Mouse (Mus musculus): ENCODE results near the gene Cetn3. TPM values are rescaled to one million over a fixed set of nuclear protein-coding genes. Genes with fewer than 3 reads are reported as not detected.

Cetn3 gene
- polyA plus RNA-seq, 1 experiment from 2014 or later = 244 TPM

GRCm38 (mm10) chr13:81776217-81776616 lies 6.7 kb upstream of the Cetn3 start:
- no peaks in the 10 kb centered on the region for H3K4me1 ChIP-seq (replicated peaks)
- no peaks in the 10 kb centered on the region for H3K36me3 ChIP-seq
- ATAC-seq (ENCODE audit: low FRiP score) = no peak
- no peaks in the 10 kb centered on the region for H3K9me3 ChIP-seq
- no peak overlapping the region for H3K4me3 ChIP-seq
- no peaks in the 10 kb centered on the region for H3K27me3 ChIP-seq
- H3K4me2 ChIP-seq = no peak overlapping the region
- 78% methylated on average over 3 of the region's 3 CpGs for WGBS
- H3K27ac ChIP-seq = no peak overlapping the region
- H3K9ac ChIP-seq = no peak overlapping the region

- Histone ChIP-seq H3K4me3 (peak overlapping the region; percentile 66), H3K27ac (peak overlapping the region; percentile 99), H3K4me1 (replicated peaks) (peaks cover 22% of the 10 kb centered on the region), H3K9ac (peak overlapping the region; percentile 89), H3K4me2 (peak overlapping the region; percentile 62), H3K27me3 (no peaks in the 10 kb centered on the region), H3K9me3 (no peaks in the 10 kb centered on the region), H3K36me3 (no peaks in the 10 kb centered on the region)
- ATAC-seq (ENCODE audit: low FRiP score) = no peak
- WGBS = 48% methylated on average over 9 of the region's 9 CpGs
These were observed 402 bp upstream of the Cetn3 start for GRCm38 (mm10) chr13:81782475-81782874.

- peak overlapping the region; percentile 99 for H3K27ac ChIP-seq
- H3K4me2 ChIP-seq = peak overlapping the region; percentile 54
- peak; percentile 99 for ATAC-seq (ENCODE audit: low FRiP score)
- H3K4me1 ChIP-seq (replicated peaks) = peaks cover 22% of the 10 kb centered on the region
- peak overlapping the region; percentile 89 for H3K9ac ChIP-seq
- peak overlapping the region; percentile 66 for H3K4me3 ChIP-seq
- H3K36me3 ChIP-seq = peaks cover 9% of the 10 kb centered on the region
- no peaks in the 10 kb centered on the region for H3K27me3 ChIP-seq
- H3K9me3 ChIP-seq = no peaks in the 10 kb centered on the region
- WGBS = under 1% methylated on average over 60 of the region's 62 CpGs
These were observed 797 bp downstream of the Cetn3 start for GRCm38 (mm10) chr13:81783405-81784342.

- H3K36me3 ChIP-seq = peaks cover 25% of the 10 kb centered on the region
- no peak overlapping the region for H3K27ac ChIP-seq
- no peaks in the 10 kb centered on the region for H3K9me3 ChIP-seq
- H3K27me3 ChIP-seq = no peaks in the 10 kb centered on the region
- 69% methylated on average over 11 of the region's 11 CpGs for WGBS
- no peak overlapping the region for H3K4me3 ChIP-seq
- peaks cover 22% of the 10 kb centered on the region for H3K4me1 ChIP-seq (replicated peaks)
- H3K4me2 ChIP-seq = peak overlapping the region; percentile 30
- peak overlapping the region; percentile 56 for H3K9ac ChIP-seq
- no peak for ATAC-seq (ENCODE audit: low FRiP score)
These were observed 3.0 kb downstream of the Cetn3 start for GRCm38 (mm10) chr13:81785766-81786480.

GRCm38 (mm10) chr13:81790160-81790559 lies 7.3 kb downstream of the Cetn3 start:
- Histone ChIP-seq H3K9me3 (no peaks in the 10 kb centered on the region), H3K27ac (no peak overlapping the region), H3K4me1 (replicated peaks) (peaks cover 9% of the 10 kb centered on the region), H3K27me3 (no peaks in the 10 kb centered on the region), H3K4me3 (no peak overlapping the region), H3K4me2 (no peak overlapping the region), H3K9ac (no peak overlapping the region), H3K36me3 (peaks cover 38% of the 10 kb centered on the region)
- 96% methylated on average over 8 of the region's 8 CpGs for WGBS
- no peak for ATAC-seq (ENCODE audit: low FRiP score)

- Histone ChIP-seq H3K4me3 (no peak overlapping the region), H3K27me3 (no peaks in the 10 kb centered on the region), H3K9ac (no peak overlapping the region), H3K27ac (no peak overlapping the region), H3K4me1 (replicated peaks) (no peaks in the 10 kb centered on the region), H3K36me3 (peaks cover 38% of the 10 kb centered on the region), H3K9me3 (no peaks in the 10 kb centered on the region), H3K4me2 (no peak overlapping the region)
- 95% methylated on average over 8 of the region's 8 CpGs for WGBS
- no peak for ATAC-seq (ENCODE audit: low FRiP score)
These were observed 9.0 kb downstream of the Cetn3 start for GRCm38 (mm10) chr13:81791861-81792260.

GRCm38 (mm10) chr13:81793850-81794249 lies 11.0 kb downstream of the Cetn3 start:
- Histone ChIP-seq H3K4me2 (no peak overlapping the region), H3K27ac (no peak overlapping the region), H3K4me1 (replicated peaks) (no peaks in the 10 kb centered on the region), H3K27me3 (no peaks in the 10 kb centered on the region), H3K4me3 (no peak overlapping the region), H3K9me3 (no peaks in the 10 kb centered on the region), H3K9ac (no peak overlapping the region), H3K36me3 (peaks cover 27% of the 10 kb centered on the region)
- 82% methylated on average over 1 of the region's 1 CpGs for WGBS
- ATAC-seq (ENCODE audit: low FRiP score) = no peak

GRCm38 (mm10) chr13:81801121-81801520 lies 18.2 kb downstream of the Cetn3 start:
- no peak overlapping the region for H3K9ac ChIP-seq
- H3K36me3 ChIP-seq = 0 out of 2 replicates have a peak, but pooled peaks cover 3% of the 10 kb centered on the region
- ATAC-seq (ENCODE audit: low FRiP score) = no peak
- H3K4me1 ChIP-seq (replicated peaks) = no peaks in the 10 kb centered on the region
- no peak overlapping the region for H3K4me3 ChIP-seq
- H3K27ac ChIP-seq = no peak overlapping the region
- 46% methylated on average over 3 of the region's 3 CpGs for WGBS
- no peak overlapping the region for H3K4me2 ChIP-seq
- no peaks in the 10 kb centered on the region for H3K27me3 ChIP-seq
- no peaks in the 10 kb centered on the region for H3K9me3 ChIP-seq

GRCm38 (mm10) chr13:81803713-81804112 lies 20.8 kb downstream of the Cetn3 start:
- Histone ChIP-seq H3K4me1 (replicated peaks) (no peaks in the 10 kb centered on the region), H3K36me3 (0 out of 2 replicates have a peak, but pooled peaks cover 3% of the 10 kb centered on the region), H3K4me3 (no peak overlapping the region), H3K9me3 (no peaks in the 10 kb centered on the region), H3K4me2 (no peak overlapping the region), H3K9ac (no peak overlapping the region), H3K27ac (no peak overlapping the region), H3K27me3 (no peaks in the 10 kb centered on the region)
- 93% methylated on average over 4 of the region's 4 CpGs for WGBS
- no peak for ATAC-seq (ENCODE audit: low FRiP score)

GRCm38 (mm10) chr13:81822750-81823149 lies 39.9 kb downstream of the Cetn3 start:
- ATAC-seq (ENCODE audit: low FRiP score) = no peak
- Histone ChIP-seq H3K4me1 (replicated peaks) (0 out of 2 replicates have a peak, but pooled peaks cover 3% of the 10 kb centered on the region), H3K9ac (no peak overlapping the region), H3K36me3 (no peaks in the 10 kb centered on the region), H3K27me3 (no peaks in the 10 kb centered on the region), H3K27ac (no peak overlapping the region), H3K4me2 (no peak overlapping the region), H3K9me3 (no peaks in the 10 kb centered on the region), H3K4me3 (no peak overlapping the region)

- H3K27me3 ChIP-seq = no peaks in the 10 kb centered on the region
- H3K4me1 ChIP-seq (replicated peaks) = peaks cover 6% of the 10 kb centered on the region
- no peaks in the 10 kb centered on the region for H3K36me3 ChIP-seq
- no peak overlapping the region for H3K4me2 ChIP-seq
- no peak for ATAC-seq (ENCODE audit: low FRiP score)
- H3K4me3 ChIP-seq = no peak overlapping the region
- H3K9me3 ChIP-seq = no peaks in the 10 kb centered on the region
- H3K27ac ChIP-seq = no peak overlapping the region
- no peak overlapping the region for H3K9ac ChIP-seq
- WGBS = 82% methylated on average over 11 of the region's 11 CpGs
These were observed 41.9 kb downstream of the Cetn3 start for GRCm38 (mm10) chr13:81824576-81825330.

GRCm38 (mm10) chr13:81828486-81828885 lies 45.6 kb downstream of the Cetn3 start:
- Histone ChIP-seq H3K27ac (no peak overlapping the region), H3K4me3 (no peak overlapping the region), H3K9ac (no peak overlapping the region), H3K9me3 (no peaks in the 10 kb centered on the region), H3K4me2 (no peak overlapping the region), H3K36me3 (no peaks in the 10 kb centered on the region), H3K27me3 (no peaks in the 10 kb centered on the region), H3K4me1 (replicated peaks) (peaks cover 6% of the 10 kb centered on the region)
- peak; percentile 72 for ATAC-seq (ENCODE audit: low FRiP score)
- 44% methylated on average over 6 of the region's 6 CpGs for WGBS
